Mouse (Mus musculus): ENCODE measurements around the gene Abhd14b.

GRCm38 (mm10) chr9:106402149-106402548 lies 45.1 kb upstream of the Abhd14b start:
- TF ChIP-seq POLR2A (IDR thresholded peaks at IDR 0.05; ENCODE audit: extremely low read depth, insufficient read depth, low read length) (no peak), CTCF (IDR thresholded peaks at IDR 0.05; ENCODE audit: low read depth, low read length) (no peak)
